Mouse (Mus musculus) induced T-regulatory cell, adult 2 months (primary cell): ENCODE results near the gene Cdc34b.
"Not testable (repeated sequence)": the region's sequence is repeated elsewhere in the genome, so short reads cannot be mapped to it uniquely, and the experiment has no call there.

Experiments
- DNase-seq: peaks from one replicate; pipeline ENCODE4 v3.0.0-alpha.2; 2012; ENCODE audit warnings: low read depth

The Cdc34b gene

GRCm38 (mm10) chr11:94741732-94742272 is at the start of gene Cdc34b:
Gene Cdc34b, plus strand, starts transcription at chr11:94741782.
- no peak for DNase-seq

GRCm38 (mm10) chr11:94692502-94692901 is 49.1 kb upstream of the Cdc34b start:
- not testable (repeated sequence) for DNase-seq

GRCm38 (mm10) chr11:94695508-94695907 is 46.1 kb upstream of the Cdc34b start:
- DNase-seq: peak; percentile 38

GRCm38 (mm10) chr11:94697140-94697539 is 44.4 kb upstream of the Cdc34b start:
- peak; percentile 69 for DNase-seq

GRCm38 (mm10) chr11:94697703-94698464 is 43.7 kb upstream of the Cdc34b start:
- DNase-seq: peak; percentile 82

- DNase-seq: no peak
These were observed 42.2 kb upstream of the Cdc34b start for GRCm38 (mm10) chr11:94699399-94699798.

- no peak for DNase-seq
These were observed 40.0 kb upstream of the Cdc34b start for GRCm38 (mm10) chr11:94701401-94702215.

GRCm38 (mm10) chr11:94702216-94702610 is 39.4 kb upstream of the Cdc34b start:
- no peak for DNase-seq

GRCm38 (mm10) chr11:94704020-94704419 is 37.6 kb upstream of the Cdc34b start:
- peak; percentile 42 for DNase-seq

GRCm38 (mm10) chr11:94704472-94704871 is 37.1 kb upstream of the Cdc34b start, which contains the start of gene Gm11541:
Gene Gm11541, minus strand, starts transcription at chr11:94704499.
- DNase-seq: no peak

GRCm38 (mm10) chr11:94713246-94713860 is 28.2 kb upstream of the Cdc34b start:
- no peak for DNase-seq

- DNase-seq: no peak
These were observed 26.0 kb upstream of the Cdc34b start for GRCm38 (mm10) chr11:94715622-94716021.

- peak; percentile 66 for DNase-seq
These were observed 24.8 kb upstream of the Cdc34b start for GRCm38 (mm10) chr11:94716754-94717153.

GRCm38 (mm10) chr11:94717239-94717638 is 24.3 kb upstream of the Cdc34b start:
- no peak for DNase-seq

- DNase-seq: no peak
These were observed 23.3 kb upstream of the Cdc34b start for GRCm38 (mm10) chr11:94718113-94718909.

- no peak for DNase-seq
These were observed 22.4 kb upstream of the Cdc34b start for GRCm38 (mm10) chr11:94719216-94719615.

- DNase-seq: no peak
These were observed 14.3 kb upstream of the Cdc34b start for GRCm38 (mm10) chr11:94727306-94727705.

GRCm38 (mm10) chr11:94728545-94728944 is 13.0 kb upstream of the Cdc34b start:
- no peak for DNase-seq

GRCm38 (mm10) chr11:94729565-94729964 is 12.0 kb upstream of the Cdc34b start:
- DNase-seq: peak; percentile 22

- peak; percentile 79 for DNase-seq
These were observed 11.3 kb upstream of the Cdc34b start for GRCm38 (mm10) chr11:94730261-94730660.

- DNase-seq: no peak
These were observed 10.4 kb upstream of the Cdc34b start for GRCm38 (mm10) chr11:94731229-94731628.
